Mouse (Mus musculus) hindbrain, postnatal 0 days (tissue): ENCODE measurements at regions not wholly inside any gene's neighbourhood (a gene's known extent, or its start where the extent isn't known, plus 50 kb on each side); places are given as distances from the start of the nearest gene placed in this dataset.

Experiments
- ATAC-seq: fragments of 200-750 bp; cut with Nextera tagmentation; 2 replicates; pipeline ENCODE4 v1.8.0; 2017; ENCODE audit warnings: mild to moderate bottlenecking, moderate TSS enrichment, moderate library complexity
- DNase-seq: peaks from one replicate; pipeline ENCODE4 v3.0.0-alpha.2; 2015; ENCODE audit warnings: low spot score
- H3K27ac ChIP-seq: fragments of 300-500 bp; sonication (generic); 2 replicates; pipeline ENCODE4 v1.5.1; 2014; ENCODE audit warnings: mild to moderate bottlenecking
- H3K27me3 ChIP-seq: fragments of 300-500 bp; sonication (generic); 2 replicates; pipeline ENCODE4 v1.6.1; 2014; ENCODE audit warnings: low read length, mixed read lengths; ENCODE audit not compliant: insufficient read depth
- H3K36me3 ChIP-seq: fragments of 300-500 bp; sonication (generic); 2 replicates; pipeline ENCODE4 v1.6.1; 2014; ENCODE audit warnings: low read length, mixed read lengths; ENCODE audit not compliant: insufficient read depth
- H3K4me1 ChIP-seq: fragments of 300-500 bp; sonication (generic); 2 replicates; pipeline ENCODE4 v1.6.1; 2014; ENCODE audit warnings: antibody characterized with exemption, low read length, mixed read lengths; ENCODE audit not compliant: insufficient read depth
- H3K4me2 ChIP-seq: fragments of 300-500 bp; sonication (generic); 2 replicates; pipeline ENCODE4 v1.6.1; 2014; ENCODE audit warnings: low read depth, mild to moderate bottlenecking, low read length, moderate library complexity, mixed read lengths
- H3K4me3 ChIP-seq: fragments of 300-500 bp; sonication (generic); 2 replicates; pipeline ENCODE4 v1.5.1; 2014; ENCODE audit warnings: low read length
- H3K9ac ChIP-seq: fragments of 300-500 bp; sonication (generic); replicated peaks from 2 replicates; pipeline ENCODE4 v1.6.1; 2014; ENCODE audit warnings: mild to moderate bottlenecking, low read length, moderate library complexity, mixed read lengths
- H3K9me3 ChIP-seq: fragments of 300-500 bp; sonication (generic); 2 replicates; pipeline ENCODE4 v1.6.1; 2016; ENCODE audit warnings: low read length, mixed read lengths
- CTCF ChIP-seq: IDR thresholded peaks from 2 replicates; pipeline ENCODE4 v1.5.1; 2016; ENCODE audit warnings: antibody characterized with exemption, control low read depth, low read depth
- WGBS: fragments of 180-500 bp; shearing (Covaris S2); extraction: QIAGEN DNeasy Blood & Tissue Kit; methylation state at CpG from one replicate; pipeline ENCODE4 v1.1.7; 2014; 5-methylcytosine and 5-hydroxymethylcytosine counted together

- 92% methylated on average over 3 of the region's 3 CpGs for WGBS
- no peaks in the 10 kb centered on the region for H3K27me3 ChIP-seq
- TF ChIP-seq CTCF = no peak
- 0 out of 2 replicates have a peak, but pooled peaks cover under 1% of the 10 kb centered on the region for H3K4me1 ChIP-seq
- H3K9me3 ChIP-seq = no peaks in the 10 kb centered on the region
- no peak overlapping the region for H3K9ac ChIP-seq
- no peaks in the 10 kb centered on the region for H3K36me3 ChIP-seq
- no peak overlapping the region for H3K4me3 ChIP-seq
- ATAC-seq (no peak), DNase-seq (no peak)
- H3K27ac ChIP-seq = no peak overlapping the region
- no peak overlapping the region for H3K4me2 ChIP-seq
Measured at GRCm38 (mm10) chr9:94467846-94468245, 70.0 kb downstream of the 1190002N15Rik start.

- no peak overlapping the region for H3K27ac ChIP-seq
- H3K9me3 ChIP-seq = no peaks in the 10 kb centered on the region
- 33% methylated on average over 6 of the region's 6 CpGs for WGBS
- ATAC-seq = peak; percentile 49; the same call in 1 of the 2 replicates
- no peak overlapping the region for H3K9ac ChIP-seq
- no peak for TF ChIP-seq CTCF
- DNase-seq = peak; percentile 52
- no peak overlapping the region for H3K4me3 ChIP-seq
- no peaks in the 10 kb centered on the region for H3K4me1 ChIP-seq
- no peaks in the 10 kb centered on the region for H3K27me3 ChIP-seq
- no peak overlapping the region for H3K4me2 ChIP-seq
- no peaks in the 10 kb centered on the region for H3K36me3 ChIP-seq
Measured at GRCm38 (mm10) chr9:94456085-94456531, 81.8 kb downstream of the 1190002N15Rik start.

GRCm38 (mm10) chr9:94455466-94455865, 82.4 kb downstream of the 1190002N15Rik start:
- Histone ChIP-seq H3K27ac (no peak overlapping the region), H3K9me3 (no peaks in the 10 kb centered on the region), H3K9ac (no peak overlapping the region), H3K4me3 (no peak overlapping the region), H3K4me1 (no peaks in the 10 kb centered on the region), H3K36me3 (no peaks in the 10 kb centered on the region), H3K27me3 (no peaks in the 10 kb centered on the region), H3K4me2 (no peak overlapping the region)
- WGBS = 64% methylated on average over 7 of the region's 7 CpGs
- ATAC-seq = no peak
- TF ChIP-seq CTCF = no peak
- DNase-seq = no peak

- Histone ChIP-seq H3K36me3 (no peaks in the 10 kb centered on the region), H3K27me3 (no peaks in the 10 kb centered on the region), H3K4me2 (no peak overlapping the region), H3K4me3 (no peak overlapping the region), H3K9ac (no peak overlapping the region), H3K27ac (no peak overlapping the region), H3K9me3 (no peaks in the 10 kb centered on the region), H3K4me1 (no peaks in the 10 kb centered on the region)
- no peak for TF ChIP-seq CTCF
- WGBS = 83% methylated on average over 8 of the region's 8 CpGs
- ATAC-seq (no peak), DNase-seq (no peak)
Measured at GRCm38 (mm10) chr9:94449911-94450310, 88.0 kb downstream of the 1190002N15Rik start.

- H3K27ac ChIP-seq = no peak overlapping the region
- H3K27me3 ChIP-seq = no peaks in the 10 kb centered on the region
- H3K36me3 ChIP-seq = no peaks in the 10 kb centered on the region
- no peaks in the 10 kb centered on the region for H3K9me3 ChIP-seq
- DNase-seq (no peak), ATAC-seq (no peak)
- no peak for TF ChIP-seq CTCF
- no peaks in the 10 kb centered on the region for H3K4me1 ChIP-seq
- 82% methylated on average over 8 of the region's 8 CpGs for WGBS
- H3K4me3 ChIP-seq = no peak overlapping the region
- H3K4me2 ChIP-seq = no peak overlapping the region
- no peak overlapping the region for H3K9ac ChIP-seq
Measured at GRCm38 (mm10) chr9:94446182-94446763, 91.6 kb downstream of the 1190002N15Rik start.

- H3K27ac ChIP-seq = no peak overlapping the region
- H3K4me1 ChIP-seq = no peaks in the 10 kb centered on the region
- H3K4me2 ChIP-seq = no peak overlapping the region
- WGBS = 74% methylated on average over 5 of the region's 5 CpGs
- H3K4me3 ChIP-seq = no peak overlapping the region
- H3K27me3 ChIP-seq = no peaks in the 10 kb centered on the region
- no peak for TF ChIP-seq CTCF
- H3K9me3 ChIP-seq = no peaks in the 10 kb centered on the region
- no peak overlapping the region for H3K9ac ChIP-seq
- DNase-seq (no peak), ATAC-seq (no peak)
- H3K36me3 ChIP-seq = no peaks in the 10 kb centered on the region
Measured at GRCm38 (mm10) chr9:94444140-94444789, 93.6 kb downstream of the 1190002N15Rik start.

GRCm38 (mm10) chr9:94441393-94441792, 96.5 kb downstream of the 1190002N15Rik start:
- DNase-seq = no peak
- Histone ChIP-seq H3K9ac (no peak overlapping the region), H3K4me1 (no peaks in the 10 kb centered on the region), H3K4me3 (no peak overlapping the region), H3K27ac (no peak overlapping the region), H3K9me3 (no peaks in the 10 kb centered on the region), H3K36me3 (no peaks in the 10 kb centered on the region), H3K4me2 (no peak overlapping the region), H3K27me3 (no peaks in the 10 kb centered on the region)
- TF ChIP-seq CTCF = no peak
- WGBS = 81% methylated on average over 4 of the region's 4 CpGs
- no peak for ATAC-seq
